Mouse (Mus musculus) Patski (cell line): ENCODE data around the gene Idnk. TPM values are rescaled to one million over a fixed set of nuclear protein-coding genes. Genes with fewer than 3 reads are reported as not detected.
A peak's percentile ranks its signal among the peaks of the same experiment; 100 is the strongest.
"Not testable (repeated sequence)": the region's sequence is repeated elsewhere in the genome, so short reads cannot be mapped to it uniquely, and the experiment has no call there.

Experiments
- ATAC-seq: fragments of 100-300 bp; one replicate; pipeline ENCODE4 v1.8.0; 2021
- CTCF ChIA-PET: fragments of 350-600 bp; sonication (Branson Sonifier 250); formaldehyde crosslinking; loops from one replicate; lab custom pipeline; 2022; ENCODE audit warnings: inconsistent platforms; lab: Charles Lee
- POLR2A ChIA-PET: fragments of 350-600 bp; sonication (Branson Sonifier 250); formaldehyde crosslinking; loops from one replicate; lab custom pipeline; 2022; ENCODE audit warnings: antibody characterized with exemption, inconsistent platforms; lab: Charles Lee
- DNase-seq: peaks from one replicate; pipeline ENCODE4 v3.0.0-alpha.2; 2011; ENCODE audit warnings: low read depth, low spot score
- H3K27me3 ChIP-seq: fragments of 371-371 bp; one replicate; pipeline ENCODE4 v1.5.1; 2021
- CTCF ChIP-seq: fragments of 100-300 bp; IDR thresholded peaks from one replicate; pipeline ENCODE4 v1.5.1; 2021
- in situ Hi-C: fragments of 300-500 bp; cut with MboI; formaldehyde crosslinking; loops from 3 replicates; pipeline ENCODE4 v1.11.1; 2018; ENCODE audit warnings: low pct_unique_long_range_greater_than_20kb, mixed read lengths
- polyA plus RNA-seq: library from polyadenylated mRNA; unstranded; gene quantifications from one replicate; pipeline ENCODE4 v1.2.3, GENCODE M21; 2021

Idnk gene
- polyA plus RNA-seq, 1 experiment from 2014 or later: 29.4 TPM

GRCm38 (mm10) chr13:58131692-58132091 lies 25.8 kb upstream of the Idnk start:
- ChIA-PET POLR2A (no interaction called here), CTCF (interaction anchor here (1.1 kb wide), 1 partner anchor 12 kb away, joined by 4 read pairs; no protein-coding TSS in a partner anchor)
- in situ Hi-C loops: no loop called here
- TF ChIP-seq CTCF: no peak
- ATAC-seq: no peak
- no peak for DNase-seq
- no peaks in the 10 kb centered on the region for H3K27me3 ChIP-seq

- ATAC-seq, CTCF ChIA-PET, DNase-seq, in situ Hi-C loops, H3K27me3 ChIP-seq, POLR2A ChIA-PET: not testable (repeated sequence)
These were observed 10.8 kb upstream of the Idnk start for GRCm38 (mm10) chr13:58146603-58147002.

DNA sequence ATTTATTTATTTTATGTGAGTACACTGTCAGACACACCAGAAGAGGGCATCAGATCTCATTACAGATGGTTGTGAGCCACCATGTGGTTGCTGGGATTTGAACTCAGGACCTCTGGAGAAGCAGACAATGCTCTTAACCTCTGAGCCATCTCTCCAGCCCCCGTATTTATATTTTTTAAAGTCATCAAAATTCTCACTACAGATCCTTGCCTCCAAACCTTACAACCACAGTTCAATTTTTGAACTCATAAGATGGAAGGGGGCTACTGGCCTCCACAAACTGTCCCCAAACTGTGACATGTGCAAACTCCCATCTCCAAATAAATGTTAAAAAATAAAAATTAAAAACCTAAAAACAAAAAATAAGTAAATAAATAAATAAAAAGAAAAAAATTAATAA lies 9.7 kb upstream of the Idnk start:
- DNase-seq: no peak
- POLR2A ChIA-PET: interaction anchor here (1.8 kb wide), 1 partner anchor 20 kb away, joined by 4 read pairs; no protein-coding TSS in a partner anchor
- H3K27me3 ChIP-seq: no peaks in the 10 kb centered on the region
- TF ChIP-seq CTCF: peak; percentile 24
- no peak for ATAC-seq
- CTCF ChIA-PET: interaction anchor here (1.0 to 1.7 kb wide), 3 partner anchors 12 to 47 kb away, joined by 4 to 8 read pairs (median 6); no protein-coding TSS in a partner anchor
- in situ Hi-C loops: no loop called here

- no peak for DNase-seq
- in situ Hi-C loops: no loop called here
- ChIA-PET CTCF (interaction anchor here (0.7 to 1.8 kb wide), 12 partner anchors 10 to 442 kb away, joined by 3 to 17 read pairs (median 6); partner anchors contain the start of gene Hnrnpa0), POLR2A (interaction anchor here (0.9 to 1.8 kb wide), 3 partner anchors 9 to 21 kb away, joined by 3 to 4 read pairs (median 3); no protein-coding TSS in a partner anchor)
- H3K27me3 ChIP-seq: no peaks in the 10 kb centered on the region
- peak; percentile 85 for ATAC-seq
- TF ChIP-seq CTCF: no peak
These were observed 9.1 kb upstream of the Idnk start for GRCm38 (mm10) chr13:58148256-58148831.

DNA sequence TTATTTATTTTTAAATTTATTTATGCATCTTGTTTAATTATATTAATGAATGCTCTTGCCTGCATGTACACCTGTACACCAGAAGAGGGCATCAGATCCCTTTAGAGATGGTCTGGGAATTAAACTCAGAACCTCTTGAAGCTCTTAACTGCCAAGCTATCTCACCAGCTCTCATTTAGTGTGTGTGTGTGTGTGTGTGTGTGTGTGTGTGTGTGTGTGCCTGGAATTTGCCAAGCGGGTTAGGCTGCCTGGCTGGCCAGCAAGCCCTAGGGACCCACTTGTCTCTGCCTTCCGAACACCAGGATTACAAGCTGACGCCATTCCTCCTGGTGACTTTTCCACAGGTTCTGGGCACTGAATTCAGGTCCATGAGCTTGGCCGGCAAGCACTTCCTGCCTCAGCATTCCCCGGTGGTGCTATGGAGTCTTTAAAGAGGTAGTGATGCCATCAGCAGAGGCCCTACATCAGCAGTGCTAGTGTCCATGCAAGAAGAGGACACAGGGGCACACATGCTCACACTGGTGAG lies 8.4 kb upstream of the Idnk start:
- POLR2A ChIA-PET: interaction anchor here (0.9 to 1.8 kb wide), 3 partner anchors 10 to 22 kb away, joined by 3 to 4 read pairs (median 3); no protein-coding TSS in a partner anchor
- peak; percentile 70 for TF ChIP-seq CTCF
- in situ Hi-C loops: no loop called here
- H3K27me3 ChIP-seq: no peaks in the 10 kb centered on the region
- ATAC-seq (peak; percentile 39), DNase-seq (no peak)
- CTCF ChIA-PET: interaction anchor here (0.7 to 1.8 kb wide), 17 partner anchors 10 to 441 kb away, joined by 3 to 17 read pairs (median 5); partner anchors contain the start of gene Hnrnpa0

DNA sequence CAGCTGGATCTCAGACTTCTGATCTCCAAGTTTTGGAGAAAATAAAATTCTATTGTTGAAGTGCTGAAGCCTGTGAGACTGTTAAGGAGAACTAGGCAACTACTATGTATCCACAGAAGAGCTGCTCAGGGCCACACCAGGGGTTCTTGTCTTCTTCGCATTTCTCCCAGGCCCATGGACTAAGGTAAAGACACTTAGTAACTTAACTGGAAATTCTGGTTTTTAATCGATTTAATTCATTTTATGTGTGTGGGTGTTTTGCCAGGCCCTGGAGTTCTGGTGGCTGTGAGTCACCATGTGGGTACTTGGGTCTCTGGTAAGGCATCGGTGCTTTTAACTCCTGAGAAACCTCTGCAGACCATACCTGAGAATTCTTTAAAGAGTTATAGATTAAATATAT lies 7.8 kb upstream of the Idnk start:
- DNase-seq (no peak), ATAC-seq (peak; percentile 14)
- ChIA-PET CTCF (interaction anchor here (0.7 to 1.8 kb wide), 15 partner anchors 9 to 440 kb away, joined by 3 to 17 read pairs (median 5); partner anchors contain the start of gene Hnrnpa0), POLR2A (interaction anchor here (1.0 to 1.8 kb wide), 2 partner anchors 11 to 22 kb away, joined by 3 to 4 read pairs; no protein-coding TSS in a partner anchor)
- TF ChIP-seq CTCF: no peak
- in situ Hi-C loops: loop anchor here (10.0 kb wide), 2 partner anchors 235 to 395 kb away; partner anchors contain the start of gene 2210016F16Rik
- no peaks in the 10 kb centered on the region for H3K27me3 ChIP-seq

DNA sequence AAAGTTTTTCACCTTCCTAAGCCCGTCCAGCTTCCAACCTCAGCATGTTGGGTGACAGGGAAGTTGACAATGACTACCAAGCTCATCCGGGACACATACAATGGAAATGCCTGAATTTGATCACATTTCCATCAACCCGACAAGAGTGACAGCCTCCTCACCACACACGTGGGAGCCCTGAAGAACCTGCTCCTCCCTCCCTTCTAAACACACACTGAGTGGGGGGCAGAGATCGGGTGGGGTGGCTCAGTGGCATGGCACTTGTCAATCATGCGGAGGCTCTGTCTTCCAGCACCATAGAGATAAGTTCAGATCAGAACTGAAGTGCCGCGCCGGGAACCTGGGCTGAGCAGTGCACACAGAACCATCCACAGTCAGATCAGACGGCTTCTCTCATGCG lies 7.0 kb upstream of the Idnk start:
- TF ChIP-seq CTCF: no peak
- DNase-seq (no peak), ATAC-seq (no peak)
- H3K27me3 ChIP-seq: no peaks in the 10 kb centered on the region
- POLR2A ChIA-PET: interaction anchor here (0.6 kb wide), 1 partner anchor 24 kb away, joined by 5 read pairs; no protein-coding TSS in a partner anchor
- CTCF ChIA-PET: no interaction called here
- in situ Hi-C loops: loop anchor here (10.0 kb wide), 2 partner anchors 234 to 394 kb away; partner anchors contain the start of gene 2210016F16Rik

GRCm38 (mm10) chr13:58156031-58156430 lies 1.4 kb upstream of the Idnk start:
- ChIA-PET CTCF (interaction anchor here (1.1 kb wide), 1 partner anchor 141 kb away, joined by 3 read pairs; no protein-coding TSS in a partner anchor), POLR2A (no interaction called here)
- no peak for TF ChIP-seq CTCF
- H3K27me3 ChIP-seq: no peaks in the 10 kb centered on the region
- no peak for ATAC-seq
- no peak for DNase-seq
- in situ Hi-C loops: loop anchor here (10.0 kb wide), 2 partner anchors 229 to 389 kb away; partner anchors contain the start of gene 2210016F16Rik

- TF ChIP-seq CTCF: no peak
- H3K27me3 ChIP-seq: no peaks in the 10 kb centered on the region
- POLR2A ChIA-PET: no interaction called here
- CTCF ChIA-PET: interaction anchor here (1.5 kb wide), 1 partner anchor 31 kb away, joined by 4 read pairs; no protein-coding TSS in a partner anchor
- DNase-seq (no peak), ATAC-seq (no peak)
- in situ Hi-C loops: loop anchor here (10.0 kb wide), 2 partner anchors 228 to 388 kb away; partner anchors contain the start of gene 2210016F16Rik
These were observed 413 bp upstream of the Idnk start for GRCm38 (mm10) chr13:58157036-58157435.
